Mouse (Mus musculus) cerebellum, postnatal 36 days (tissue): ENCODE measurements around the gene Cdh13.
A peak's percentile ranks its signal among the peaks of the same experiment; 100 is the strongest.

Experiments
- DNase-seq, 2 experiments: peaks; one replicate each; pipeline ENCODE4 v3.0.0; 2021 to 2022; ENCODE audit warnings: mixed read lengths in 2 of 2

Cdh13 gene

GRCm38 (mm10) chr8:118587981-118588380 is 304.4 kb downstream of the Cdh13 start:
- no peak for DNase-seq

GRCm38 (mm10) chr8:118596816-118597215 is 313.3 kb downstream of the Cdh13 start:
- DNase-seq: no peak

GRCm38 (mm10) chr8:118601376-118601775 is 317.8 kb downstream of the Cdh13 start:
- DNase-seq: no peak

DNA sequence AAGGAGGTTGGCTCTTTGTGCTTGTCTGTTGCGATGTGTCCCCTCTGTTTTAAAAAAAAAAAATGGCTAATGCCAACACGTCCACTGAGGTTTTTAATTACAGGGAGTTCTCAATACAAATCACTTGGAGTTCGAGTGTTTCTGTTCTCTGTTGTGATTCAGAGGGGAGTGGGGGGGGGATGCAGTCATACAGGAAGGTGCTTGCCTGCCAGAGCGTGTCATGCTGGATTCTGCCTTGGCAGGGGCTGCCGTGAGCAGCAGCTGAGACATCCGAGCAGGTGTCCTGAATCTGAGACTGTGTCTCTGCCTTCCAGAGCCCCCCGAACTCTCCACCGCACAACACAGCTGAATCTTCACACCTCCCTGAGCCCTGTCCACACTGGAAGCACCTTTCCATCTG is 318.5 kb downstream of the Cdh13 start:
- no peak for DNase-seq

DNA sequence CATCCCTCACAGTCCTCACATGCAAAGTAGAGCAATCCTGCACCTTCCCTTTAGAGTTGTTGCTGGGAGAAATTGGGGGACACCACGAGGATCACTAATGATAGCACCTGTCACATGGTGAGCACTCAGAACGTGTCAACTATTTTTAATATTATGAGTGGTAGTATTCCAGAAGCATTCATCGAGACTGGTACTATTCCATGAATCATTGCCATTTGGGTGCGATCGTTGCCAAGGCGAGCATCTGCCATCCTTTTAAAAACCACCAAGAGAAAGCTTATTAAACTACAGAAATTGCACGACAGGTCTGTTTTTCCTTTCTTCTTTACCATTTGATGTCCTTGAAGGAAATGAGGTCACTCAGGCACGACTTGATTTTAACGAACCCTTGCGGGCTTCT is 328.0 kb downstream of the Cdh13 start:
- DNase-seq: peak; percentile 57 to 64

GRCm38 (mm10) chr8:118618195-118618594 is 334.7 kb downstream of the Cdh13 start:
- DNase-seq: no peak

GRCm38 (mm10) chr8:118626425-118626824 is 342.9 kb downstream of the Cdh13 start:
- DNase-seq: no peak

DNA sequence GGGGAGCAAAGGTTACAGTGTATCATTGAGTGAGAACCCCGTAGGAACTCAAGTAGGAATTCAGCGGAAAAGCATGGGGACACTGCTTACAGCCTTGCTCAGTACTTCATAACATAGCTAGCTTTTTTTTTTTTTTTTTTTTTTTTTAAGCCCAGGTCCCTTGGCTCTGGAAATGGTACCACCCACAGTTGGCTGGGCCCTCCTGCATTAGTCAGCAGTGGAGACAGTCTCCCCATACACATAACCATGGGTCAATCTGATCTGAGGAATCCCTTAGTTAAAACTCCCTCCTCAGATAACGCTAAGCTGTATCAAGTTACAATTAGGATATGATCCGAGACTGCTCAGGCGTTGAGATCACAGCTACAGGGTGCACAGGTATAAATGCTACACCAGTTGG is 344.2 kb downstream of the Cdh13 start:
- no peak for DNase-seq

GRCm38 (mm10) chr8:118628702-118629101 is 345.2 kb downstream of the Cdh13 start:
- DNase-seq: no peak

GRCm38 (mm10) chr8:118635296-118636060 is 351.9 kb downstream of the Cdh13 start:
- peak; percentile 26 to 34 for DNase-seq

GRCm38 (mm10) chr8:118639606-118640005 is 356.1 kb downstream of the Cdh13 start:
- DNase-seq: peak; percentile 35 to 36

GRCm38 (mm10) chr8:118641799-118642198 is 358.3 kb downstream of the Cdh13 start:
- DNase-seq: no peak

GRCm38 (mm10) chr8:118648801-118649537 is 365.4 kb downstream of the Cdh13 start:
- no peak for DNase-seq

GRCm38 (mm10) chr8:118649981-118650380 is 366.4 kb downstream of the Cdh13 start:
- DNase-seq: no peak

- DNase-seq: no peak
These were observed 378.7 kb downstream of the Cdh13 start for GRCm38 (mm10) chr8:118662001-118662829.

GRCm38 (mm10) chr8:118665081-118665480 is 381.5 kb downstream of the Cdh13 start:
- DNase-seq: no peak

DNA sequence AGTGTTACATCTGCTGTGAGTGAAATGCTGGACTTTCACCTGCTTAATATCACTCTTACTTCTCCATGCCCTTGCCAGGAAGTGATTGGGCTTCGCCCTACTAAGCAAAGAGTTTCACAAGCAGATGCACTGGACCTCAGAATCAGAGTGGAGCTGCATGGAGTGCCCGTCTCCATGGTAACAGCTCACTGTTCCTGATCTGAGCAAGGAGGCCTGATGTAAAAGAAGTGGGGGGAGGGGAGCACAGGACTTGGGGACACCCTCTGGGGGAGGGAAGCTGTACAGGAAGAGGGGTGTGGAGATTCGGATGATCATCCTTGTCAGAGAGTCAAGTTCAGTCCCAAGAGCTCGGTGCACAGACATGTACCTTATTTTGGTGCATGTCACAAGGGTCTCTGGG is 384.2 kb downstream of the Cdh13 start:
- no peak for DNase-seq

GRCm38 (mm10) chr8:118676233-118676632 is 392.7 kb downstream of the Cdh13 start:
- no peak for DNase-seq

DNA sequence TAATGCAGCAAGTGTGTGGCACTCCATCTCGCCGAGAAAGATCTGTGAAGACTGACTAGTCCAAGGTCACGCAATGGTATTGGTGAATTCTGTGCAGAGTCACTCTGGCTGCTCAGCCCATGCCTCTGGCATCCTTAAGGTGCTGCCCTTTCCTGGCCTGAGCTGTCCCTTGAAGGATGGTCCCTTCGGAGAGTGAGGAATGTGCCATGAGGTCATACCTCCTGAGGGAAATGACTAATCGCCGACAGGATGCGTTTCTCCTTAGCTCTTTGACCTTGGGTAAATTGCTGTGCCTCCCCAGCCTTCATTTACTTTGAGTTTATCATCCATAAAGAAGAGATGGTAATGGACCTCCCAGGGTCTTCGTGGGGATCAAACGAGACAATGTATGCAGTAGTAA is 395.8 kb downstream of the Cdh13 start:
- DNase-seq: no peak

GRCm38 (mm10) chr8:118683386-118683785 is 399.9 kb downstream of the Cdh13 start:
- DNase-seq: no peak

DNA sequence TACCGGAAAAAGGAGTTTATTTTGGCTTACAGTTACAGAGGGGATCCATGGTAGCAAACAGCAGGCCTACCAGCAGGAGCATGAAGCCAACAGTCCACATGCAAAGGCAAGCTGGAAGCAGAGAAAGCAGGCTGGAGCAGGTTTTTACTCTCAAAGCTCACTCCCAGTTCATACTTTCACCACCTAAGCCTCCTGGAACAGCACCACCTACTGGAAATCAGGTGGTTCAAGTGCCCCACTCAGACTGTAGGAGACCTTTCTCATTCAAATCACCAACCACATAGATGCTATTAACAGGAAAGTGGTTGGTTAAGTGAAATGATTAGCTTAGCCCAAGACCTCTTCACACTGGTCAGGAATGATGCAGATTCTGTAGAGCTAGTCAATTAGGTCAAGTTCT is 402.3 kb downstream of the Cdh13 start:
- DNase-seq: no peak

DNA sequence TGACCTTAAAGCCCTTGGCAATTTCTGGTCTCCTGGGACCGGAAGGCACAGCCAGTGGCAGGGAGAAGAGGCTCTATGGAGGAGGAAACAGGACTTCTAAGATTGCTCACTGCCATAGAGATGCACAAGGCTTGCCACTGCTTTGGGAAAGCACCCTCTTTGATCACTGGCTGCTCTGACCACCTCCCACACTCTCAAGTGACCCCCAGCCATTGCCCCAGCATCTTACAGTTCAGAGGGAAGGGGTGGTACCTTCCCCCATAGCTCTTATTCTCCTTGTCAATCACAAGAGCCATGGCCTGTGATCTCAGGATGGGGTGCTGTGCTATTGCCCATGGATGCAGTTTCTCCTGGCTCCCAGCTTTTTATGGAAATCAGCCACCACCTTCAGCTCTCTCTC is 406.3 kb downstream of the Cdh13 start:
- no peak for DNase-seq

- no peak for DNase-seq
These were observed 417.9 kb downstream of the Cdh13 start for GRCm38 (mm10) chr8:118701312-118701880.
